Mouse (Mus musculus) cerebellum, adult 9-11 months (tissue): ENCODE results near the gene Dnmt1.

Experiments used
- DNase-seq: peaks from one replicate; pipeline ENCODE4 v3.0.0; 2022

Gene Dnmt1

DNA sequence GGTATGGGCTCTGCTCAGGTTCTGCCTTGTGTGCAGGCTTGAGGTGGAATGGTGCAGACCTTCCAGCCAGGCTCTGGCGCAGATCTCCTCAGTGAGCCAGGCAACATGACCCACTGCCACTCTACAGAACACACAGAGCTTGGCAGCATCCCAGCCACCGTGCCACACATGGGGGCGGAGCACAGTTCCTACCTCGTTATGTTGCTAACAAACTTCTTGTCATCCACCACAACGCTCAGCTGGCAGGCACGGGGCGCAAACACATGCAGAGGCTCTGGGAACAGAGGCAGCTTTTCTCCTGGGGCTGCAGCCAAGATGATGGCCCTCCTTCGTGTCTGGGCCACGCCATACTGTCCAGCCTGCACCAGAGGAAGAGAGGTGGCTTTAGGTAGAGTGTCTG lies 49.7 kb downstream of the Dnmt1 start:
- DNase-seq, result no peak

GRCm38 (mm10) chr9:20902174-20902491 lies 57.6 kb downstream of the Dnmt1 start:
- no peak for DNase-seq

DNA sequence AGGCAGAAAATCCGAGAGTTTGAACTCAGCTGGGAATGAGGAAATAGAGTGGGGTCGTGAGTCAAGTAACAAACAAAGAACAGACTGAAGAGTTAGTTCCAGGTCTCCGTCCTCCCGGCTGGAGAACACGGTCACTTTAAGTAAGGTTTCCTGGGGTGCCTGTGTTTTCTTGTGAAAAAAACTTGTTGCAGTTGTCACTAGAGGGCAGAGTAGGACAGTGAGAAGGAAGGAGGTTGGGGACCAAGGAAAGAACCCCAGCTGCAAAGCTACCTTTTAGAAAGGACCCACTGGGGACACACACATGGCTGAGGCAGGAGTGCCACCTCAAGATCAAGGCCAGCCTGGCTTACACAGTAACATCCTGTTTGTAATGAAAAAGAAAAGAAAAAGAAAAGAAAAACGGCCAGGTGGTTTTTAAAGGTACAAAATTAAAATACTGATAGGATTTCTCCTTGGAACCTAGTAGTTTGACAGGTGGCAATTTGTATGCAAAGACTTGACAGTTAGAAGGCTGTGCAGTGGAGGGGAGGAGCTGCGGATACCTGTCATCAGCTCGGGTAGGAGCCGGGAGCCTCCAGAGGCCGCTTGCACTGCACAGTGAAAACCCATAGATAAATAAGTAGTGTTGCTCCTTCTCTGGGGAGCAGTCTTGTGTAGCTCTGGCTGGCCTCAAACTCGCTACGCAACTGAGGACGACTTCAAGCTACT lies 58.1 kb downstream of the Dnmt1 start:
- no peak for DNase-seq

- peak; percentile 82 for DNase-seq
These were observed 61.1 kb downstream of the Dnmt1 start, which contains the start of gene Eif3g for GRCm38 (mm10) chr9:20898511-20899073. Gene Eif3g, minus strand, starts transcription at chr9:20898623.

GRCm38 (mm10) chr9:20897736-20898510 lies 61.8 kb downstream of the Dnmt1 start:
- DNase-seq, result no peak

- no peak for DNase-seq
These were observed 64.3 kb downstream of the Dnmt1 start for GRCm38 (mm10) chr9:20895382-20895781.

DNA sequence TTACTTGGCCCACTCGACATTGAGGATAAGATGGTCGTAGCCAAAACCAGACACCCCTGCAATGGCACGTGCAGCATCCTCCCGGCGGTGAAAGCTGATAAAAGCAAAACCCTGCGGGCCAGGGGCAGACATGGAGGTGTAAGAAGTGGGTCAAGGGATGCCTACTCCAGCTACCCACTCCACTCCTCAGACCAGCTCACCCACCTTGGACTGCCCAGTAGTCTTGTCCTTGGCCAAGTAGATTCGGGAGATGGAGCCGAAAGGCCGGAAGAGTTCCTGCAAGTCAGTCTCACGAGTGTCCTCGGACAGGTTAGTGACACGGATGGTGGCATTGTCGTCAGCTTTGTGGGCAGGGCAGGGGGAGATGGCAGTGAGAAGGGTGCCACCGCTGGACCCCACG lies 65.1 kb downstream of the Dnmt1 start:
- DNase-seq, result no peak

DNA sequence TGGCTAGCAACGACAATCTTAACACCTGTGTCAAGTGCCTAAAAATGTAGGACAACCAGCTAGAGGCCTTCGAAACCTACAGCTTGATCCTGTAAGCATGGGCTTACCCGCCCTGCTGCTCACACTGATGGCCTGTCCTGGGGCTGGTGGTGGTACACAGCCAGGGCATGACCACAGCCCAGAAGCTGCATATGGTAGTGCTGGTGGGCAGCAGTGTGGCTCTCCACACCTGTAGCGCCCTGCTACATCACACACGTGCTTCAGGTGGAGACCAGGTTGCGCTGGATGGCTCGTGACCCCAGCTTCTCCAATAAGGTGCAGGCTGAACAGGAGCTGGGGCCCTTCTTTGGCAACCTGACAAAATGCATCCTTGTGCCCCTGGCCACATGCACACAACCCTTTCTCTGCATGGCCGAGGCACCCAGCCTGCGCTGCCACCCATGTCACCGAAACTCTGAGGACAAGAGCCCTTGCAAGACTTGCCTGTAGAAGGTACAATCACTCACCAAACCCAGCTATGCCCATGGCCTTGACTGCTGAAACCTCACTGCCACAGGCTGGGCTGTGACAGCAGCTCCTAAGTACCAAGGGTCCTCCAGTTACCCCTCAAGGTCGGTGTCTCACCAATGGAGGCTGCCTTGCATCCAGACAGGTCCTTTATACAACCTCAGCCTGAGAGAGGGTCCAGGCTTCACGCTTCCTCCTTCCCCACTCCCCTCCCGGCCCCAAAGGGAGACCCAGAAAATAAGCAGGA lies 65.9 kb downstream of the Dnmt1 start:
- no peak for DNase-seq

DNA sequence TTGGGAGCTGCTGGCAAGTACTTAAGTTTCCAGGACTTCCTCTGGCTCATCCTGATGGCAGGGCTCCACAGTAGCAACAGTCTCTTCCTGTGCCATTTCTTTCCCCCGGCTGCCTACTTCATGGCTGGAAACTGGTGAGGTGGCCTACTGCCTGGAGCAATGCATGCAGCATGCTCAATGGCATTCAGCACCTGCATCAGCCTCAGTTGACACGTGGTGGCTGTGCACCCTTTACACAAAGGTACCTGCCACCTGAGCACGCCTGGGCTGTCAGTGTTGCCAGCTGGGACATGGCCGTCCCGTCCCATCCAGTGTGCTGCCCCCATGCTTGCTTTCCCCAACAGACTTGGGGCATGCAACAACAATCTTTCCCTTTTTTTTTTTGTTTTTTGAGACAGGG lies 66.6 kb downstream of the Dnmt1 start:
- DNase-seq, result no peak

GRCm38 (mm10) chr9:20892104-20892653 lies 67.5 kb downstream of the Dnmt1 start:
- peak; percentile 22 for DNase-seq

DNA sequence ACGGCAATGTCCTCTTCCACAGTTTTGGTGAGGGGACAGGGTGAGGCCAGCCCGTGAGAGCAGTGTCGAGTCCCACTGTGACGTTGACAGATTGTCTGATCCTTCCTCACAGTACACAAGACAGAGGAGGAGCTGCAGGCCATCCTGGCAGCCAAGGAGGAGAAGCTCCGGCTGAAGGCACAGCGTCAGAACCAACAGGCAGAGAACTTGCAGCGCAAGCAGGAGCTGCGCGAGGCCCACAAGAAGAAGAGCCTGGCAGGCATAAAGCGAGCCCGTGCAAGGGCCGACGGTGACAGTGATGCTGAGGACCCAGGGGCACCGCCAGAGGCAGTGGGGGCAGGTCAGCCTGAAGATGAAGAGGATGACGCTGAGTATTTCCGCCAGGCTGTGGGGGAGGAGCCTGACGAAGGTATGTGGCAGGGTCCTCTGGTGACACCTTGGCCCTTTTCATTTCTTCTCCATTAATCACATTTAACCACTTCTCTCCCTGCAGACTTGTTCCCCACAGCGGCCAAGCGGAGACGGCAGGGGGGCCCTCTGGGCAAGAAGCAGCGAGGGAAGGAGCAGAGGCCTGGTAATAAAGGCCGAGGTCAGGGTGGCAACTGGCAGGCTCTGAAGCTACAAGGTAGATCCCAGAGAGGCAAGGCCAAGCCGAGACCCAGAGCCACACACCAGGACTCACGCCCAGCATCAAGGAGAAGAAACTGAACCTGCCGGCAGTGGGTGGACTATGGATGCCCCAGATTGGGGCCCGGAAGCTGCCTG lies 68.2 kb downstream of the Dnmt1 start:
- DNase-seq, result no peak

DNA sequence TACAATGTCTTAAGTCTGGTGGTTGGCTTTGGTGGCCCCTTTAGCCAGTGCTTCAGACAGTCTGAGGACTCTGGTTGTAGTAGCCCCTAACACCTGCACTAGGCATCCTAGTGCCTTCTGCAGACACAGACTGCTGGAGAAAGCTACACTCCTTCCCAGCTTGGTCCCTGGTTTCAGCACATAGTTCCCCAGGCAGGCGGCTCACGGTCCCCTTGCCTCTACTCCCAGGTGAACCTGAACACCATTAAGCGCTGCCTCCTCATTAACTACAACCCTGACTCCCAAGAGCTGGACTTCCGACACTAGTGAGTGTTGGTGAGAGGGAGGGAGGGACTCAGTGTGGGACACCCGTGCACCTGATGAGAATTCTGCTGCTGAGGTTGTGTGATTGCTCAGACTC lies 69.3 kb downstream of the Dnmt1 start:
- DNase-seq, result no peak

- peak; percentile 60 for DNase-seq
These were observed 70.2 kb downstream of the Dnmt1 start for GRCm38 (mm10) chr9:20889185-20890141.

DNA sequence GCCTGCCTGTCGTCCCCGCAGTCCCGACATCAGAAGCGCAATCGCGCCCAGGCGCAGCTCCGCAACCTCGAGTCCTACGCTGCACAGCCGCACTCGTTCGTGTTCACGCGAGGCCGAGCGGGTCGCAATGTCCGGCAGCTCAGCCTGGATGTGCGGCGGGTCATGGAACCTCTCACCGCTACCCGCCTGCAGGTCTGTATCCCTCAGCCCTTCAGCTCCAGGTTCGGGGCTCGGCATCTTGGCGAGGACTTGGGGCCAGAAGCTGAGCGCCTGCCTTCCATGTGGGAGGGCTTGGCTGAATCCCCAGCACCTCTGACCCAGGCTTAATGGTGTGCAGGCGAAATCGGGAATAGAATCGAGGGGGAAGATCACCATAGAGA lies 71.3 kb downstream of the Dnmt1 start:
- DNase-seq, result no peak

DNA sequence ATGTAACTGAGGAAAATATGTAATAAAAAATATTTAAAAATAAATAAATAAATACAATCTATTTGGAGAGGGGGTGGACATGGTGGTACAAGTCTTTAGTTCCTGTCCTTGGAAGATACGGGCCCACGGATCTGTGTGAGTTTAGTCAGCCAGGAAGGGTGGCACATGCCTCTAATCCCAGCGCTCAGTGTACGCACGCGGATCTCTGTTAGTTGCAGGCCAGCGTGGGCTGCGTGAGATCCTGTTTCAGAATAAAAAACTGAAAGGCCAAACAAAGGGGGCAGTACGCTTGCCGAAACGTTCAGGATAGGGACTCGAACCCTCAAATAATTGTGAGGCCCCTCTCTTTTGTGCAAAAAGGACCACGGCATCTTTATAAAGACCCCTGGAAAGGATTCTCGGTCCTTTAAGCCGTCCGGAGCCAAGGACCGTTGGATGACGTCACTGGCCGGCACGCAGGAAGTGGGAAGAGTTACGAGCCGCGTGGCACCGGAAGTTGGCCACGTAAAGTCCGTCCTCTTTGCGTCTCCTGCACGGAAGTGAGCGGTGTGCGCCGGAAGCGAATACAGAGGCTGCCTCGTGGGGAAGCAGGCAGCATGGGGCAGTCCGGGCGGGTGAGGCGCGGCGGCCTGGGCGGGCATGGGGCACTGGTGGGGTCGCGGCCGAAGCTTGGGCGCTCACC lies 71.8 kb downstream of the Dnmt1 start, which contains the start of gene Ppan:
Ppan (plus strand) TSS at position 472 of the 682 bp plus-strand sequence.
- DNase-seq, result peak; percentile 97

GRCm38 (mm10) chr9:20887191-20887590 lies 72.5 kb downstream of the Dnmt1 start:
- DNase-seq, result no peak

DNA sequence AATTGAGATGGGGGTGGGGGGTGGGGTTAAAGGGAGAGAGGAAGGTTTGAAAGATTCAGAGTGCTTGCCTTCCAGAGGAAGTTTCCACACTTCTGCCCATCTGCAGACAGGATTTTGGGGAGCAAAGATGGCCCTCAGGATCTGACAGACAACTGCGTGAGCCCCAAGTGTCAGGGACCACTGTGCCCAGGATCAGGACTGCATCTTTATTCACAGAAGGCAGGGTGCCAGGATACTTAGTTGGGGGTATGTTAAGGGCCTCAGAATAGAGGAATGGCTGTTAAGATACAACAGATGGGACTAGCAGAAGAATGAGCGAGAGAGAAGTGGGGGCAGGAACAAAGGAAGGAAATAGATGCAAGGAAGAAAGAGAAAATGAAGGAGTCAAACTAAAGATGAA lies 73.1 kb downstream of the Dnmt1 start:
- peak; percentile 51 for DNase-seq

GRCm38 (mm10) chr9:20879097-20879792 lies 80.4 kb downstream of the Dnmt1 start, which contains the start of gene Angptl6:
Gene Angptl6, minus strand, starts transcription at chr9:20879727.
- peak; percentile 69 for DNase-seq

DNA sequence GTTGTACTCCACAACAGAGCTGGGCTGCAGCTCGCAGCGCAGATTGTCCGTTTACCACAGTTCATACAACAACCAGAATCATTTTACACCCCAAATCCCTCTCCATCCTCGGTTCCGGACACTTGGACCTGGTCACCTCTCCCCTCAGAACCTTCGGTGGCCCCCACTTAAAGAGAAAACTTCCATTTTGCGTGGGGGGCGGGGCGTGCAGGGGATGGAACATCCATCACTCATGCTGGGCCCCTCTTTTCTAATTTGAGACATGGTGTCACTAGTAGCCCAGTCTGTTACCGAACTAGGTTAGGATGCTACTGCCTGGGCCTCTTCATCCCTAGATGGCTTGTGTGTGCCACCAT lies 81.0 kb downstream of the Dnmt1 start:
- DNase-seq, result no peak
